Mouse (Mus musculus): ENCODE data around the gene Hoxa9. TPM values are rescaled to one million over a fixed set of nuclear protein-coding genes. Genes with fewer than 3 reads are reported as not detected.

Gene Hoxa9
- polyA plus RNA-seq, 1 experiment: 13.6 TPM

- Histone ChIP-seq H3K4me1 (ENCODE audit: control insufficient read depth, insufficient read depth, low read length) (no peaks in the 10 kb centered on the region), H3K27ac (ENCODE audit: insufficient read depth, low read length) (peak overlapping the region; percentile 9), H3K4me3 (ENCODE audit: insufficient read depth, low read length) (peak overlapping the region; percentile 6; the same call in 1 of the 2 replicates)
- no peak for TF ChIP-seq CTCF (IDR thresholded peaks at IDR 0.05; ENCODE audit: borderline replicate concordance, insufficient read depth, low read length)
These were observed 25.0 kb downstream of the Hoxa9 start for GRCm38 (mm10) chr6:52205638-52206621.

- peak overlapping the region; percentile 5; the same call in 1 of the 2 replicates for H3K4me3 ChIP-seq (ENCODE audit: insufficient read depth, low read length)
- no peak for TF ChIP-seq POLR2A (IDR thresholded peaks at IDR 0.05; ENCODE audit: low read depth, low read length)
- no peaks in the 10 kb centered on the region for H3K4me1 ChIP-seq (ENCODE audit: control insufficient read depth, insufficient read depth, low read length)
- peak overlapping the region; percentile 9; the same call in 1 of the 2 replicates for H3K27ac ChIP-seq (ENCODE audit: insufficient read depth, low read length)
These were observed 25.7 kb downstream of the Hoxa9 start for GRCm38 (mm10) chr6:52205221-52205620.

GRCm38 (mm10) chr6:52204050-52204752 lies 26.7 kb downstream of the Hoxa9 start, which contains the start of gene Hoxa5:
TSS of gene Hoxa5 (minus strand) at chr6:52204587.
- peak within 1 kb of the TSS; percentile 9; the same call in 1 of the 2 replicates for H3K27ac ChIP-seq (ENCODE audit: insufficient read depth, low read length)
- TF ChIP-seq CTCF (IDR thresholded peaks at IDR 0.05; ENCODE audit: borderline replicate concordance, insufficient read depth, low read length) (peak; percentile 80), POLR2A (IDR thresholded peaks at IDR 0.05; ENCODE audit: low read depth, low read length) (peak; percentile 49; the same call in 1 of the 2 replicates)
- H3K4me3 ChIP-seq (ENCODE audit: insufficient read depth, low read length): peak within 1 kb of the TSS; percentile 45
- H3K4me1 ChIP-seq (ENCODE audit: control insufficient read depth, insufficient read depth, low read length): no peaks in the 10 kb centered on the region

GRCm38 (mm10) chr6:52203371-52204049 lies 27.4 kb downstream of the Hoxa9 start:
- TF ChIP-seq POLR2A (IDR thresholded peaks at IDR 0.05; ENCODE audit: low read depth, low read length) (no peak), CTCF (IDR thresholded peaks at IDR 0.05; ENCODE audit: borderline replicate concordance, insufficient read depth, low read length) (no peak)
- Histone ChIP-seq H3K4me1 (ENCODE audit: control insufficient read depth, insufficient read depth, low read length) (no peaks in the 10 kb centered on the region), H3K4me3 (ENCODE audit: insufficient read depth, low read length) (peak overlapping the region; percentile 45), H3K27ac (ENCODE audit: insufficient read depth, low read length) (no peak overlapping the region)

GRCm38 (mm10) chr6:52203121-52203370 lies 27.8 kb downstream of the Hoxa9 start:
- Histone ChIP-seq H3K4me1 (ENCODE audit: control insufficient read depth, insufficient read depth, low read length) (no peaks in the 10 kb centered on the region), H3K4me3 (ENCODE audit: insufficient read depth, low read length) (peak overlapping the region; percentile 45), H3K27ac (ENCODE audit: insufficient read depth, low read length) (no peak overlapping the region)
- TF ChIP-seq CTCF (IDR thresholded peaks at IDR 0.05; ENCODE audit: borderline replicate concordance, insufficient read depth, low read length) (no peak), POLR2A (IDR thresholded peaks at IDR 0.05; ENCODE audit: low read depth, low read length) (no peak)

GRCm38 (mm10) chr6:52202362-52203120 lies 28.3 kb downstream of the Hoxa9 start:
- TF ChIP-seq CTCF (IDR thresholded peaks at IDR 0.05; ENCODE audit: borderline replicate concordance, insufficient read depth, low read length) (no peak), POLR2A (IDR thresholded peaks at IDR 0.05; ENCODE audit: low read depth, low read length) (no peak)
- Histone ChIP-seq H3K27ac (ENCODE audit: insufficient read depth, low read length) (no peak overlapping the region), H3K4me1 (ENCODE audit: control insufficient read depth, insufficient read depth, low read length) (no peaks in the 10 kb centered on the region), H3K4me3 (ENCODE audit: insufficient read depth, low read length) (peak overlapping the region; percentile 45)

- TF ChIP-seq POLR2A (IDR thresholded peaks at IDR 0.05; ENCODE audit: low read depth, low read length) (no peak), CTCF (IDR thresholded peaks at IDR 0.05; ENCODE audit: borderline replicate concordance, insufficient read depth, low read length) (no peak)
- Histone ChIP-seq H3K27ac (ENCODE audit: insufficient read depth, low read length) (peak overlapping the region; percentile 38; the same call in 1 of the 2 replicates), H3K4me1 (ENCODE audit: control insufficient read depth, insufficient read depth, low read length) (peaks cover under 1% of the 10 kb centered on the region; the same call in 1 of the 2 replicates), H3K4me3 (ENCODE audit: insufficient read depth, low read length) (no peak overlapping the region)
These were observed 29.6 kb downstream of the Hoxa9 start for GRCm38 (mm10) chr6:52201269-52201668.

- Histone ChIP-seq H3K4me3 (ENCODE audit: insufficient read depth, low read length) (no peak overlapping the region; the same call in 1 of the 2 replicates), H3K4me1 (ENCODE audit: control insufficient read depth, insufficient read depth, low read length) (peaks cover 3% of the 10 kb centered on the region; the same call in 1 of the 2 replicates), H3K27ac (ENCODE audit: insufficient read depth, low read length) (peak overlapping the region; percentile 38; the same call in 1 of the 2 replicates)
- TF ChIP-seq CTCF (IDR thresholded peaks at IDR 0.05; ENCODE audit: borderline replicate concordance, insufficient read depth, low read length): no peak
- no peak for TF ChIP-seq POLR2A (IDR thresholded peaks at IDR 0.05; ENCODE audit: low read depth, low read length)
These were observed 30.1 kb downstream of the Hoxa9 start for GRCm38 (mm10) chr6:52200751-52201250.
